Mouse (Mus musculus) C2C12 (cell line): ENCODE results near the gene Olfr1505.

Experiments
- CEBPB ChIP-seq: IDR thresholded peaks from one replicate; pipeline ENCODE4 v1.6.1; 2011; ENCODE audit warnings: low read depth, mild to moderate bottlenecking, control low read depth, moderate library complexity
- CTCF ChIP-seq: IDR thresholded peaks from one replicate; pipeline ENCODE4 v1.5.1; 2011; ENCODE audit not compliant: control insufficient read depth, insufficient read depth, insufficient read length
- FOSL1 ChIP-seq: IDR thresholded peaks from one replicate; pipeline ENCODE4 v1.8.0; 2011; ENCODE audit warnings: mild to moderate bottlenecking, low read length; ENCODE audit not compliant: poor library complexity, insufficient read depth, severe bottlenecking
- MAX ChIP-seq: IDR thresholded peaks from one replicate; pipeline ENCODE4 v1.6.1; 2011; ENCODE audit warnings: mild to moderate bottlenecking, control low read depth
- MYOD1 ChIP-seq: IDR thresholded peaks from one replicate; pipeline ENCODE4 v1.6.1; 2011; ENCODE audit warnings: low read depth; ENCODE audit not compliant: control insufficient read depth, insufficient read length
- MYOG ChIP-seq: IDR thresholded peaks from one replicate; pipeline ENCODE4 v1.6.1; 2011; ENCODE audit not compliant: control insufficient read depth, insufficient read length; ENCODE audit errors: extremely low read depth
- USF1 ChIP-seq: IDR thresholded peaks from one replicate; pipeline ENCODE4 v1.6.1; 2011; ENCODE audit warnings: low read depth, mild to moderate bottlenecking, control low read depth, moderate library complexity

GRCm38 (mm10) chr19:13897828-13898227, 15.5 kb upstream of the Olfr1505 start, which contains the start of gene Olfr1504:
- TF ChIP-seq CTCF = no peak
- no peak for TF ChIP-seq MYOD1
- TF ChIP-seq MAX = no peak
- no peak for TF ChIP-seq USF1
- TF ChIP-seq MYOG = no peak
- TF ChIP-seq FOSL1 = no peak
- no peak for TF ChIP-seq CEBPB
